In the genomic region with DNA sequence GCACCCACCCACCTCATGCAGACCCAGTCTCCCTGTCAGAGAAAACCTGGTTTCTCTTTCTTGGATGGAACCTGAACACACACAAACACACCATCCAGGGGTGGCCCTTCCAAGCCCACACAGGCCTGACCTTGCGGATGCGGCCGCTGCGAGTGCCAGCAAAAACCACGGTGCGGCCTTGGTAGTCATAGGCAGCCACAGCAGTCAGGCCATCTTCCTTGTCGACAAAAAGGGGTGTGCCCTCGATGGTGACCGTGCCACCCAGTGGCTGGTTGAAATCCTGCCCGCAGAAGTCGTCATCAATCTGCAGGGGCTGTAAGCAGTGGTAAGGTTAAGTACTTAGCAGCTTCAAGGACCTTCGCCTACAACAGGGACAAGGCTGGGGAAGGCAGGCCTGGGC, we compare ENCODE assay signal across 12 mouse cellular contexts. TPM values are rescaled to one million over a fixed set of nuclear protein-coding genes. Genes with fewer than 3 reads are reported as not detected.
DNase-seq lines count a peak whose midpoint lies in the region; TF ChIP-seq lines count a peak whose summit lies in the region.
"Had no signal": no experiment of that assay in that cellular context is flagged by ENCODE, and none has a peak within 500 bp of the region (broad histone marks: within the 10 kb centered on the region; RNA-seq: fewer than 3 reads in every experiment).

No protein-coding gene starts in this region.

- no peaks in the 10 kb centered on the region for H3K36me3 ChIP-seq in splenic B cell, adult 2 months (ENCODE audit: control insufficient read depth, insufficient read depth, low read length, poor library complexity, severe bottlenecking)

- no peak overlapping the region for H3K27ac ChIP-seq in cerebellum, adult 2 months (ENCODE audit: insufficient read depth, low read length)
- H3K27ac ChIP-seq: neural tube, embryonic 15.5 days had no signal

- H3K4me3 ChIP-seq in cerebellum, adult 2 months (replicated peaks; ENCODE audit: insufficient read depth, low read depth, low read length): no peak overlapping the region
- H3K4me3 ChIP-seq in lung, adult 2 months (replicated peaks; ENCODE audit: extremely low read depth, low read depth, low read length): no peak overlapping the region
- H3K4me3 ChIP-seq: limb, embryonic 15.5 days; neural tube, embryonic 15.5 days had no signal

- H3K27me3 ChIP-seq in cerebellum, adult 2 months (ENCODE audit: control insufficient read depth, insufficient read depth, low read length): no peaks in the 10 kb centered on the region
- H3K27me3 ChIP-seq in splenic B cell, adult 2 months (ENCODE audit: control insufficient read depth, insufficient read depth, low read length, poor library complexity, severe bottlenecking): no peaks in the 10 kb centered on the region
- H3K27me3 ChIP-seq: limb, embryonic 15.5 days; neural tube, embryonic 15.5 days had no signal

- TF ChIP-seq CTCF in cerebellum, adult 2 months (IDR thresholded peaks at IDR 0.05; ENCODE audit: borderline replicate concordance, insufficient read depth, low read depth, low read length): no peak
- TF ChIP-seq CTCF in lung, adult 2 months (IDR thresholded peaks at IDR 0.05; ENCODE audit: insufficient read depth, low read length): 0 out of 2 replicates have a peak, but pooled peaks have one; percentile 5
- 0 out of 2 replicates have a peak, but pooled peaks have one; percentile 9 for TF ChIP-seq CTCF in brain, embryonic 14.5 days (IDR thresholded peaks at IDR 0.05; ENCODE audit: borderline replicate concordance, extremely low read depth, insufficient read depth, insufficient read length)

- no peak for TF ChIP-seq POLR2A in cerebellum, adult 2 months (IDR thresholded peaks at IDR 0.05; ENCODE audit: borderline replicate concordance, insufficient read depth, low read length)
- no peak for TF ChIP-seq POLR2A in lung, adult 2 months (IDR thresholded peaks at IDR 0.05; ENCODE audit: borderline replicate concordance, extremely low read depth, low read depth, low read length)
- no peak for TF ChIP-seq POLR2A in brain, embryonic 14.5 days (IDR thresholded peaks at IDR 0.05; ENCODE audit: borderline replicate concordance, extremely low read depth, insufficient read depth, insufficient read length, poor library complexity, severe bottlenecking)

- peaks cover 83% of the 10 kb centered on the region for H3K4me1 ChIP-seq in cerebellum, adult 2 months (ENCODE audit: control insufficient read depth, insufficient read depth, low read length)
- H3K4me1 ChIP-seq in lung, adult 2 months (ENCODE audit: control insufficient read depth, insufficient read depth, low read length): peaks cover 36% of the 10 kb centered on the region

- 70% methylated on average over 12 of the region's 12 CpGs for WGBS in cerebellum, adult 2 months
- 62% methylated on average over 12 of the region's 12 CpGs for WGBS in lung, adult 2 months

- peak; percentile 6 to 18 for DNase-seq in cerebellum, adult 2 months
- DNase-seq in cerebellum, postnatal 4 days (ENCODE audit: low spot score in 2 of 2): no peak
- no peak for DNase-seq in lung, adult 2 months
- DNase-seq in lung, postnatal 14 days: no peak
- DNase-seq in brain, embryonic 14.5 days (ENCODE audit: low read depth): no peak
- DNase-seq in splenic B cell, adult 2 months (ENCODE audit: low read depth, low spot score): peak; percentile 13
- DNase-seq in layer of hippocampus, adult 9-11 months: no peak
- DNase-seq in urinary bladder, adult 18-20 months (ENCODE audit: low spot score in 2 of 2): no peak
- DNase-seq: spleen, adult 18-20 months; thymus, postnatal 14 days had no signal

RNA-seq across cellular contexts. Expression of gene Plxna1, which starts 7.7 kb away (rescaled TPM):
- 50.0 and 59.7 TPM in 2 replicates for polyA plus RNA-seq in cerebellum, adult 2 months (2012; rRNA removed)
- polyA plus RNA-seq in lung, adult 2 months (2012; rRNA removed): 153 and 189 TPM in 2 replicates
- polyA plus RNA-seq in brain, embryonic 14.5 days (2012; rRNA removed): 118 and 171 TPM in 2 replicates

Comparison
In these comparisons a context has a peak if more than half of its experiments do, and no peak if none do; other contexts are left out.
1. DNase-seq: peak in cerebellum, adult 2 months (2 of 2) and splenic B cell, adult 2 months (single experiment); none in cerebellum, postnatal 4 days (0 of 2), lung, adult 2 months (single experiment), lung, postnatal 14 days (single experiment), brain, embryonic 14.5 days (single experiment), layer of hippocampus, adult 9-11 months (single experiment) and urinary bladder, adult 18-20 months (0 of 2).